Mouse (Mus musculus): ENCODE measurements around the gene Nol3.

DNA sequence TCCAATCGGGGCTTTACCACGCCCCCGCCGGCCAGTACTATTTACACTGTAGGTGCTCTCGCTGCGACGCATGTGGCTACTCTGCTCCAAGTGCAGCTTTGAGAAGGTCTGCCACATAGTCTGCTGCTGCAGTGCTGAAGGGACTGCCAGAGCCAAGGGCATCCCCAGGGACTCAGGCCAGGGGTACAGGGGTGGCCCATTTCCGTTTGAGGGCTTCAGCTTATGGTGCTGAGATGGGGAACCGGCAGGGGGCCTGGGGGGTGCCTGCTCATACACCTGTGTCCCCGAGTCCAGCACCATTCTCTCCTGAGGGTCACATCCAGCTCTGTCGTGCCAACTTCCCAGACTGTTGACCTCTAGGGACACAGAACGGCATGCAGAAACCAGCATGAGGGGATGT, 9.6 kb downstream of the Nol3 start:
- no peak for TF ChIP-seq CTCF (IDR thresholded peaks at IDR 0.05; ENCODE audit: low read depth)
- no peak for TF ChIP-seq EP300 (optimal IDR thresholded peaks at IDR 0.05)

Data from stomach, postnatal 0 days (tissue).